Mouse (Mus musculus) erythroblast, embryonic 14.5 days (primary cell): ENCODE results near the gene Neo1.

Experiments
- GATA1 ChIP-seq: IDR thresholded peaks from 2 replicates; pipeline ENCODE4 v1.6.1; 2012; ENCODE audit warnings: low read length, inconsistent platforms, mixed read lengths
- TAL1 ChIP-seq: IDR thresholded peaks from 3 replicates; pipeline ENCODE4 v1.6.1; 2012; ENCODE audit warnings: low read length, inconsistent platforms, mixed read lengths

DNA sequence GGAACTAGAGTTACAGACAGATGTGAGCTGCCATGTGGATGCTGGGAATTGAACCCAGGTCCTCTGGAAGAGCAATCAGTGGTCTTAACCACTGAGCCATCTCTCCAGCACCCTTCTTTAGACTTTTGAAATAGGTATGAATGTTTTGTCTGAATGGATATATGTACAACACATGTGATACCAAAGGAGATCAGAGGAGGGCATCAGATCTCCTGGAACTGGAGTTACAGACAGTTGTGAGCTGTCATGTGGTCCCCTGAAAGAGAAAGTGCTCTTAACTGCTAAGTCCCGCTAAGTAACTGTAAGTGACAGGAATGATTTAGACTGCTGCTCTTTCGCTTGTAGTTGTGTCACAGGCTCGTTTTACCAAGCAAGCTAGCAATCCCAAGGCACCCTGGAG is 80.7 kb downstream of the Neo1 start:
- TF ChIP-seq TAL1, result no peak
- no peak for TF ChIP-seq GATA1
